Mouse (Mus musculus): ENCODE measurements around the gene F2.

DNA sequence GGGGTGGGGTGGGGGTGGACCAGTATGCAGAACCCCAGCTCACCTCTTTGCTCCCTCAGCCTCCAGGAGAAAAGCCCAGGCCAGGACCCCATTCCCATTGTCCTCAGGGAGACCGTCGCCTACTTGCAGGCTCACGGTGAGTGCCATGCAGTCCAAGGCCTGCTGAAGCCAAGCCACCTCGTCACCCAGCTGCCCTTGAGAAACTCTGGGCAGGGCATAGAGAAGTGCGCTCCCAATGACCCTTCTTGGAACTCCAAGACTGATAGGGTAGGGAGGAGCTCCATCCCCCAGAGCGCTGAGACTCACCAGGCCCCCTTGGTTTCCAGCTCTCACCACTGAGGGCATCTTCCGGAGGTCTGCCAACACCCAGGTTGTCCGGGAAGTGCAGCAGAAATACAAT is 33.1 kb upstream of the F2 start:
- no peak for TF ChIP-seq POLR2A (IDR thresholded peaks at IDR 0.05; ENCODE audit: control insufficient read depth, low read depth, low read length)
- TF ChIP-seq CTCF (IDR thresholded peaks at IDR 0.05; ENCODE audit: control insufficient read depth, insufficient read depth, insufficient replicate concordance, low read depth, low read length) = no peak
